Mouse (Mus musculus): Measurements from ENCODE around the gene Tmod3.

GRCm38 (mm10) chr9:75504311-75504710 is 55.1 kb downstream of the Tmod3 start:
- TF ChIP-seq CTCF (IDR thresholded peaks at IDR 0.05; ENCODE audit: low read depth) (no peak), EP300 (optimal IDR thresholded peaks at IDR 0.05) (no peak)

Measured in stomach, postnatal 0 days (tissue).